Mouse (Mus musculus) lung, postnatal 10 days (tissue): ENCODE results near the gene Sez6.

Experiments used
- DNase-seq: peaks from one replicate; pipeline ENCODE4 v3.0.0; 2021

Sez6 gene

DNA sequence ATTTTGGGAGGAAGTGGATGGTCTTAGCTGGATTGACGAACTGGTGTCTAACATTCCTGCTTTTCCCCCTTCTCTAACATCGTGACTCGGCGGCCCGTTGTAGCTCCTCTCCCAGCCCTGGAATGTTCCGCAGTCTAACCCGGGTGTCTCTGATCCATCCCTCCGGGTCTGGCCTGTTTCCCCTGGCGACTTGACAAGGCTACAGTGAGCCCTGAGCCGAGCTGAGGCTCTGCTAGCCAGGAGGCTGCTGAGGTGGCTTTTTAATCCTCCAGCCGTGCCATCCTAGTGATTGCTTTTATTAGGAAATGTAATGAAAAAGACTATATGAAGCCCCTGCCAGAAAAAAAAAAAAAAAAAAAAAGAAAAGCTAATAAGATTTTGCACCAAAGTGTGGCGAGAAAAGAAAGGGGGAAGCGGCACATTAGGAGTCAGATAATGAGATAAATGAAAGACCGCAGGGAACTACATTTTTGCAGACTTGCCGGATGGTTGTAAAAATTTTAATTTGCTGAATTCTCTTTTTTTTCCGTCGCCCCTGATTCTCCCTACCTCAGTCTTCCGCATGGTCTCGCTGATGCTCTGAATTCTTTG, 24.4 kb upstream of the Sez6 start:
- DNase-seq: peak; percentile 52

GRCm38 (mm10) chr11:77906747-77907174, 23.8 kb upstream of the Sez6 start:
- DNase-seq: no peak

- DNase-seq: peak; percentile 18
These were observed 22.1 kb upstream of the Sez6 start for GRCm38 (mm10) chr11:77908468-77908867.

DNA sequence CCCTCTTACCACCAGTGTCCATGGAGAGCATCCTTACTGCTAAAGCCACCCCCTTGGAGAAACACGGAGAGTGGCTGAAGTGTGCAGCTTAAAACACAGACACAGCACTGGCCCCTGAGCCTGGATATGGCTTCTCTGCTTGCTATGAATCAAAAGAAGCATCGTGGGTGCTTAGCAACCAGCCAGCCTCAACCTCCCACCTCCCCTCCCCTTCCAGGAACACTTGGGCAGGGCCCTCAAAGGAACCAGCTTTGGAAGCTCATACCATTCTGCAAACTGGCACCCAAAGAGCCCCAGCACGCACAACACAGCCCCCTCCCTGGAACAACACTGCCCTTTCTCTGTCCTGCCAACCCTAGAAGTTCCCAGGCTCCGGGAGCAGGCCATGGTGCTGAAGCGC, 21.2 kb upstream of the Sez6 start:
- DNase-seq: no peak

GRCm38 (mm10) chr11:77909776-77910175, 20.8 kb upstream of the Sez6 start:
- DNase-seq: no peak

DNA sequence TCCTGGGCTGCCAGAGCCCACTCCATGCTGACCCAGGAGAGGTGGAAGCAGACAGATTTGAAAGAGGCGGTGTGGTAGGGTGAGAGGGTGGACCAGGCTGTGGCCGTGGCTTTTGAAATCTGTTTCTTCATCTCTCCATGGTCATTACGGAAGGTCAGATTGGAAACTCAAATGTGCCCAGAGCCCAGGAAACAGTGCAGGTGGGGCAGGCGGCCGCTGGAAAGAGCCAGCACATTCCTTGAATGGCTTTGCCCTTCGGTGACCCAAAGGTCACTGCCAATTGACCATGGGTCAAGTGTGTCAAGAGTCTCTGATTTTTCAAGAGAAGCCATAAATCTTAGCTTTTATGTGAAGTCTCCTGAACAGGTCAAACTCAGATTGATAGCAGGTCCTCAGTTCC, 17.1 kb upstream of the Sez6 start:
- DNase-seq: no peak

DNA sequence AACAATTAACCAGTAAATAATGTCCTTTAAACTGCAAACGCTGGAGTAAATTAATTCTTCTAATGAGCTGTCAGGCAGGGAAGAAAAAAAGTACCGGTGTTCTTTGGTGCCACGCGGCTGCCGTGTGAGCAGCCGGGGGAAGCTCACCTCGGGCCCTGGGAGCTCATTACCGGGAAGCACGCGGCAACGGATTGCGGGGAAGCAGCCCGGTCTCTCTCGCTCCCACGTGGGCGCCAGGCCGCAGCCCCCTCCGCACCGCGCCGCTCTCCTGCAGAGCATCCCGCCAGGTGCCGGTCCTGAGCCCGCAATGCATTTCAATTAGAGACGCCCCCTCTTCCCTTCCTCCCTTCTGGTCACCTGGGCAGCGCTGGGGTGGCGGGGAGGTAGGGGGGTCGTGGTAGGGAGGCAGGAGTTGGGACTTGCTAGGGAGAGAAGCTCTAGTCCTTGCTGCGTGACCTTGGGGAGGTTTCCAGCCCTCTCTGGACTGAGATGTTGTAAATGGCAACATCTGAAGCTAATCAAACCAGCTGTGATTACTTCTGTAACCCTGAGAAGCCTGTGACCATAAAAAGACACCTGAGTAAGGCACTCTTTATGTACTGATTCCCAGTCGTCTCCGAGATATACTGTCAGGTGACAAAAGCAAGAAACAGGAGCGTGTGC, 15.9 kb upstream of the Sez6 start:
- DNase-seq: no peak

GRCm38 (mm10) chr11:77916741-77917140, 13.9 kb upstream of the Sez6 start:
- DNase-seq: no peak

DNA sequence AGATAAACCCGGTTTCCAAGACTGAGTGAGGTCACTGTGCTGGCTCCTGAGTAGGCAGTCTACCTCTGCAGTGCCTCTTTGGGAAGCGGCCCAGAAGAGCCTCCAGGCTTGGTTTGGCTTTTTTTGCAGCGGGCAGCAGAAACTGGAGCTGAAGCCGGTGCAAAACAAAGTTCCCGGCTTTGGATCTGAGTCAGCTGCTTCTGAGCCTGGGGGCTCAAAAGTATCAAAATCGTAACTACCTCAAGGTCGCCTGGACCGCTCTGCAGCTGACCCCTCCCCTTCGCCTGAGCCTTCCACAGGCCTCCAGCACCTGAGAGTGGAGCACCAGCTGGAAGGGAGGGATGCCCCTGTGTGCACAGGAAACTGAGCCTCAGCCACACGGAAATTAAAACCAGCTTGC, 13.4 kb upstream of the Sez6 start:
- no peak for DNase-seq

DNA sequence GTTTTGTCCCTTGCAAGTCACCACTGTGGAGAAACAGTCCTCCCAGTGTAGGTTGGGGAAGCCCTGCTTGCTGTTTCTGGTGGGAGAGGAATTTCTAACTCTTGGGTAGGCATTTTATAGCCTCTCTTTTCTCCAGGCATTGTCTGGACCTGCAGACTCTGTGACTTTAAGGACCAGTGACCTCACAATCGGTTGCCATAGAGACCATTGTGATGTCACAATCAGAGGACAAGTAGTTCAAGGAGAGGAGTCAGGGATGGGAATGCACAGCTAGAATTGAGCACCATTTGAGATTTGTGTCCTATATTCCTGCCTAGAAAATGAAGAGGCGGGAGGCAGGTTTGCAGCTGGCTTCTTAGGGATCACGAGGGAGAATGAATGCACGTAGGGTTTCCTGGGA, 7.3 kb upstream of the Sez6 start:
- no peak for DNase-seq

- DNase-seq: no peak
These were observed 4.6 kb upstream of the Sez6 start for GRCm38 (mm10) chr11:77925836-77926657.

DNA sequence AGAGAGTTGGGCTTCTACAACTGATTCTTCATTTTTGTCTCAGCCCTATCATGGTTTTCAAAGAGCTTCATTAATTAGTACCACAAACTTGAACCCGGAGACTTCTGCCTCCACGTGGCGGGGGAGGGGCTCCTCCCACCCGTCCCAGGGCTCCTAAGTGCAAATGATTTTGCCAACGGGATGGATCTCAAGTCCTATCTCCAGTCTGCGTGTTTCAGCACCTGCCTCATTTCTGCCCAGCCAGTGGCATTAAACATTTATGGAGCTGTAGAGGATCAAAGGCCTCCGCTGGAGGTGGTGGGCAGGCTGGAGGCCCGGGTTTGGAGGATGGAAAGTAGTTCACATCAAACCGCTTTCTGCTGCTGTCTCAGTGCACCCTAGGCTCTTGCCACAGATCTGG, 3.9 kb upstream of the Sez6 start:
- DNase-seq: no peak

GRCm38 (mm10) chr11:77927837-77928236, 2.8 kb upstream of the Sez6 start:
- DNase-seq: no peak

DNA sequence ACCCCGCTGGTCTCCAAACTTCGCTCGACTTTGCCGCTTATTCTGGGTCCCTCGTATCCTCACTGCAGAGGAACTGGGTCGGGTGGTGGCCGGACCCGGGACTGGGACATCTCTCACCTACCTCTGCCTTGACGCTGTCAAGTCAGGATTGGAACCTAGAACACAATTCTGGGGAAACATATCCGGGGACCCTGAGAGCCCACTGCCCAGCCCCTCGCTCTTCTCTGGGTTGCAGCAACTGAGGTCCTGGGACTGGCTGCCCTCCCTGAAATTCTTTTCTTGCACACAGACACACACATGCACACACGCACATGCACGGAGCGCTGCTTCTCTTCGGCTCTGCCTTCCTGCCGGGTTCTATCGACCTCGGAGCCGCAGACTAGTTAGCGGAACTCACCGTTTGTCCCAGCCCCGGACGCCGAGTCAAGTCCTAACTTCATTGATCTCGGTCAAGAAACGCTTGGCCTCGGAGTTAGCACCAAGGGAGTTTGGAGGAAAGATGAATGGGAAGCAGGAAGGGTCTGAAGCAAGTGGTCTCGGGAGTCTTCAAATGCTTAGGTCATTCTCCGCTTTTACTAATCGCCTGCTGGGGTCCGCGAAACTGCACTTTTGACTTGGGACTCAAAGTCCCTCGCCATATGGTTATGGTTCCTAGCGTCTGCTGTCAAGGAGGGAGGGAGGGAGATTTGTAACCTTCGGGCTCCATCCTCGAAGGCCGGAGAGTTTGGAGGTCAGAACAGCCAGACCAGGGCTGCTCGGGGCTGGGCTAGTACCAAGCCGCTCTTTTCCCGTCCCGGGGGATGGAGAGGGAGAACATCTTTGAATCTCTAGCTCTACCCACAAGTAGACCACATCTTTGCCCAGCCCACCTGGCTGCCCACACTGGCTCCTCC, 1.2 kb downstream of the Sez6 start:
- no peak for DNase-seq

DNA sequence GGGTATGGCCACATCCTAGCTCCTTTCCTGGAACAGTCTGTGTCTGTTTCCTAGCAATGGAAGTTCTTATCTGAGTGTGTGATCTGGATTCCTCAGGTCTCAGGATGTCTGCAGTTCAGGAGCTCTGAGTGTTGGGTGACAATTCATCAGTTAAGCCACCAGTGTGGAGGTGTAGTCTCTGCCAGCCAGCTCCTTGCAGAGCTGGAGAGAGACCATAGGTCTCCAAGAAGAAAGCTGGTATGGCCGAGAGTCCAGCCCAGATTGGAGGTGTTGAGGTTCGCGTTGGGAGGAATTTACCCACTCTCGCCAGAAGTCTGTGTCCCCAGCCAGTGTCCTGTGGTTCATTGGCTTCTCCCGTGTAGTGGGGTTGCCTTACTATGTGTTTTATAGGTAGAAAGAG, 2.0 kb downstream of the Sez6 start:
- DNase-seq: no peak

DNA sequence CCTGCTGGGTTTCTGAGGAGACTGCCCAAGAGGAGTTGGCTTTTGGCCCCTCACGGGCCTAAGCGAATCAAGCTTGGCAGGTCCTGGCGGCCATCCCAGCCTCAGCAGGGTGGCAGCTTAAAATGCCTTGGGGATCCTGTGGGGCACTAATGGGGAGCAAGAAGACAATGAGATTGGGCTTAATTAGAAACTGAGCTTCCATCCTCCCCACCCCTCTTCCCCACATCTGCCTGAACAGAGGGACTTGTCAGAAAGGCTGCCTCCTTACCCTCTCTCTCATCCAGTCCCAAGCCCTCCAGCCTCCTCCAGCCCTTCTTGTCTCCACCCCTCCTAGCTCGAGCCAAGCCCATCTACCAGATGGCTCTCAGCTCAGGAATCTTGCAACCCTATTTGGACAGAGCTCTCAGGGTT, 3.5 kb downstream of the Sez6 start:
- DNase-seq: no peak

- no peak for DNase-seq
These were observed 4.1 kb downstream of the Sez6 start for GRCm38 (mm10) chr11:77934568-77935311.

GRCm38 (mm10) chr11:77936846-77937245, 6.2 kb downstream of the Sez6 start:
- DNase-seq: no peak

DNA sequence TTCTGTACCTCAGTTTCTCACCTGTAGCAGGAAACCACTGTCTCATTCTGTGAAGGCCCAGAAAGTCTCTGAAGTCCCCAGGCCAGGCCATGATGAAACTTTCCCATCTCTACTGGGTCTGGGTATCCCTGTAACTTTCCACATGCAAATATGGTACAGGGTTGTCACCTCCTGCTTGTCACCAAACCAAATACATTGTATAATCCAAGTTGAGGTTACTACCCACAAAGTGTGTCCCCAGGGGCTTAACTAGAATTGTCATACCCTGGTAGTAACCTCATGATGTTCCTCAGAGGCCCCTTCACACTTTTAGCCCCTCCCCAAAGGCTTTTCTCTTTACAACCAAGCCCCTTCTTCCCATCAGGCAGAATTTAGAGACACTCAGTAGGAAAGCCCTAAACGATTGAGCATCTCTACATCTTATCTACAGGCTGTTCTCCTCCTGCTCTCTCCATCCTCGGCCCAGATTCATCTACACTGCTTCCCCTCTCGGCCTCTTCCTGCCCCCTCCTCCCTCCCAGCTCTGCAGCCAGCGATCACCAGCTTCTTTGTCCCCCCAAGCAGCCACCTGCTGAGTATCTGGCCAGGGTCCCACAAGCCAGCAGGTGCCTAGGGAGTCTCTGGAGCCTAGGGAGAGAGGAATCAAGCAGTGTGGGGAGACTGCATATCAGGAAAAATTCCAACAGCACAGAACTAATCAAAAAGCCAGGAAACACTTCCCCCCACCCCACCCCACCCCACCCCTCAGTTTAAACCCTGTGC, 7.2 kb downstream of the Sez6 start:
- DNase-seq: no peak

DNA sequence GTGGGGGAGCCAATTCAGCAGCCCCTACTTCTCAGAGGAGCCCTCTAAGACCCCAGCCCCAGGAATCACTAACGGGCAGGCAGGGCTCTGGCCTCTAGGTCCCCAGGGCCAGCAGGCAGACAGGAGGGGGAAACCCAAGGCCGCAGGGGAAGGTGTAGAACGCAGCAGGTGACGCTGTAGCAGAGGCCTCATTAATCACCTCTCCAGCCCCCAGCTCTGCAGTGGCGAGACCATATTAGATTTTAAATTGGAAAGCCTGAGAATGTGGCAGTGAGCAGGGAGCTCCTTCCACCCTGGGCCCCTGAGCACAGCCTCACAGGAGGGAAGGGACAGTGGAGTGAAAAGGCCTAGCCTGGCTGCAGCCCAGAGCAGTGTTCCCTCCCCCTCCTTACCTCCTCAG, 11.6 kb downstream of the Sez6 start:
- DNase-seq: no peak

DNA sequence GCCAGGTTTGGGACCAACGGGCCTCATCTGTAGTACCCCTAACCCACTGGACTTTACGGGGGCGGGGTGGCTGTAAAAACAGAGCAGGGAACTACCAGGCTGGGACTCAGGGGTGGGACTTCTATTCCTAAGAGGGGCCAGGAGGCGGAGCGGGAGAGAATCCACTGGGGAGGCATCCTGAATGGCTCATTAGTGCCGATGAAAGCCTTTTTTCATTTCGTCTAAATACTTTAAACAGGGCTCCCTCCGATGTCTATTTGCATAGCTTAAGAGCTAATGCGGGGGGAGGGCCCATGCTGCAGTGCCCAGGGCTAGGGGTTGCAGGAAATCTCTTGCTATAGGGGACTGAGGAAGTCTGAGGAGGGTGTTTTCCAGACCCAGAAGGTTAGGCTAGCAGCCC, 17.3 kb downstream of the Sez6 start:
- no peak for DNase-seq
